Mouse (Mus musculus) bone marrow macrophage, adult 2 months (primary cell): ENCODE measurements around the gene Il21. TPM values are rescaled to one million over a fixed set of nuclear protein-coding genes. Genes with fewer than 3 reads are reported as not detected.
A peak's percentile ranks its signal among the peaks of the same experiment; 100 is the strongest.

Source experiments
- H3K27ac ChIP-seq: 2 replicates; pipeline ENCODE4 v1.5.1; 2012; ENCODE audit warnings: low read depth, low read length; ENCODE audit not compliant: insufficient read depth
- H3K4me1 ChIP-seq: 2 replicates; pipeline ENCODE4 v1.6.1; 2012; ENCODE audit warnings: low read length; ENCODE audit not compliant: control insufficient read depth, insufficient read depth
- H3K4me3 ChIP-seq: 2 replicates; pipeline ENCODE4 v1.5.1; 2012; ENCODE audit warnings: mild to moderate bottlenecking, low read length, moderate library complexity; ENCODE audit not compliant: insufficient read depth
- CTCF ChIP-seq: IDR thresholded peaks from 2 replicates; pipeline ENCODE4 v1.5.1; 2012; ENCODE audit warnings: low read depth, mild to moderate bottlenecking, low read length, moderate library complexity
- POLR2A ChIP-seq: IDR thresholded peaks from 2 replicates; pipeline ENCODE4 v1.6.1; 2012; ENCODE audit warnings: mild to moderate bottlenecking, low read depth, low read length, borderline replicate concordance
- polyA plus RNA-seq: library from polyadenylated mRNA; stranded (reverse); fragments of >200 nt; gene quantifications from 2 replicates; pipeline ENCODE4 v1.2.4, GENCODE M21; 2012; ENCODE audit not compliant: missing spikeins, insufficient read depth, insufficient read length

Gene Il21
- polyA plus RNA-seq, 1 experiment: not detected

- no peak overlapping the region for H3K27ac ChIP-seq
- no peak overlapping the region for H3K4me3 ChIP-seq
- TF ChIP-seq CTCF: no peak
- TF ChIP-seq POLR2A: no peak
- H3K4me1 ChIP-seq: no peaks in the 10 kb centered on the region
Observed at GRCm38 (mm10) chr3:37250967-37251366, 18.5 kb upstream of the Il21 start.

GRCm38 (mm10) chr3:37235025-37235424, 2.6 kb upstream of the Il21 start:
- Histone ChIP-seq H3K4me3 (no peak overlapping the region), H3K27ac (no peak overlapping the region), H3K4me1 (no peaks in the 10 kb centered on the region)
- TF ChIP-seq POLR2A: no peak

- no peak overlapping the region for H3K4me3 ChIP-seq
- 0 out of 2 replicates have a peak, but pooled peaks cover under 1% of the 10 kb centered on the region for H3K4me1 ChIP-seq
- TF ChIP-seq CTCF (no peak), POLR2A (no peak)
- H3K27ac ChIP-seq: no peak overlapping the region
Observed at GRCm38 (mm10) chr3:37231153-37231552, 1.3 kb downstream of the Il21 start.

DNA sequence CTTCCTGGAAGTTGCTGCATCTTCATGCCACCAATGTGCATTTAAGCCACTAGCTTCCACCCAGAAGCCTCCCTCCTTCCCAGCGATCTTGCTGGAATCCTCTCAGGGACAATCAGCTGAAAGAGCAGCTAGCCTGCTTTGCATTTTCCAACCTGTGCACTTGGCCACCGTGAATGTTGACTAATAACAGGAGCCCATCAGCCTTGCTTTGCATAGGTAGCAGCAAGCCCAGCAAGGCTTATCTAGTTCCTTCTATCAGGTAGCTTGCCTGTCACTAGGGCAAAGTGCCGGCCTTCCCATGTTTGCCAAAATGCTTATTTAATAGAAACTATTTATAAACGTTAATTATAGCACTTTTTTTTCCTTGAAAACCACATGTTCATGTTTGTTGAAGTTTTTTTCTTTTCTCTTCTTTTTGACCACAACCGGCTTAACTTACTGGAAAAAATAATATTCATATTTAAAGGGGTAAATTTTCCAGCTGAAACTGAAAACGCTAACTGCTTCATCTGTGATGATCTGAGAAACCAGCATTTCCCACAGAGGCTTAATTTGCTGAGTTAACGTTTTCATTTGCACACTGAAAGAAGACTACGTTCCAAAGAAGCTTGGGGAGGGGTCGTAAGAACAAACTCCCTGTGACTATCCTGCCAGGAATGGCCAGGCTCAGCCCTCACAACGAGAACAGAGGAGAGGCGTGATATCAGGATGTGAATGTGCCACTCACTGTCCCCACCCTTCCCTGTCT, 3.2 kb downstream of the Il21 start:
- H3K4me3 ChIP-seq: no peak overlapping the region
- H3K4me1 ChIP-seq: 0 out of 2 replicates have a peak, but pooled peaks cover 2% of the 10 kb centered on the region
- TF ChIP-seq CTCF (no peak), POLR2A (no peak)
- no peak overlapping the region for H3K27ac ChIP-seq

GRCm38 (mm10) chr3:37225124-37225523, 7.3 kb downstream of the Il21 start:
- TF ChIP-seq POLR2A (no peak), CTCF (no peak)

DNA sequence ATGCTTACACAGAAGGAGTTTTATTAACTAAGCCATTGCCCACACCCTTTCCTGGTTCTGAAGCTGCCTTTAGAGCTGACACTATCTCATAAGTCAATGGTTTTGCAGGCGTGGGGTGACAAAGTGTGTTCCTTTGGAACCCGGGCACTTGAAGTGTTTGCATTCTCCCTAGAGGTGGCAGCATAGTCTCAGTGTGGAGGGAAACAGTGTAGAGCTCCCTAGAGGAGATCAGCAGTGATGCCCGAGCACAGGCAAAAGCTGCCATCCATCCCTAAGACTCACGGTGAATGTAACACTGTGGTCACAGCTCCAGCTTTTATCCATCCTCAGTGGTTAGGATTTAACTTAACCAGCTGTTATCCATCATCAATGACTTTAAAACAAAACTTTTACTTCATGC, 13.4 kb downstream of the Il21 start:
- no peaks in the 10 kb centered on the region for H3K4me1 ChIP-seq
- no peak overlapping the region for H3K27ac ChIP-seq
- H3K4me3 ChIP-seq: no peak overlapping the region
- peak; percentile 25; the same call in 1 of the 2 replicates for TF ChIP-seq CTCF
- TF ChIP-seq POLR2A: no peak

More at GRCm38 (mm10) chr3:37225124-37225523, 7.3 kb downstream of the Il21 start:
- 0 out of 2 replicates have a peak, but pooled peaks cover 2% of the 10 kb centered on the region for H3K4me1 ChIP-seq
- no peak overlapping the region for H3K4me3 ChIP-seq
- H3K27ac ChIP-seq: no peak overlapping the region

GRCm38 (mm10) chr3:37205226-37205800, 27.1 kb downstream of the Il21 start:
- H3K4me1 ChIP-seq: peaks cover 24% of the 10 kb centered on the region
- H3K27ac ChIP-seq: no peak overlapping the region
- no peak for TF ChIP-seq POLR2A
- TF ChIP-seq CTCF: no peak
- no peak overlapping the region for H3K4me3 ChIP-seq

DNA sequence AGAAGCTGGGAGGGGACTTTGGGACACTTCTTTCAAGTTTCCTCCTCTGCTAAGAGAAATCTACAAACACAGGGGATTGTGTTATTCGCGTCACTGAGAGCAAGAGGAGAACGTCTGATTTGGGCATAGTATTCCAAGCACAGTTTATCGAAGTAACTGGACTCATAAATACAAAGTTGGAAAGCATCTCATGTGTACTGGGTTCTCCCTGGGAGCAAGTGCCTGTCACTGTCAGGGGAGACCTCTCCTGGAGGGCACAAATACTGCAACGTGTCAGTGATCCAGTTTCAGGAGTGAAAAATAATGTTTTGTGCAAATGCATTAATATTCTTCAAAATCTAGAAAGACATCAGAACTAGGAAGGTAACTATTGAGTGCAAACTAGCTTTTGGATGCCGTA, 27.9 kb downstream of the Il21 start:
- no peak for TF ChIP-seq CTCF
- no peak for TF ChIP-seq POLR2A
- H3K4me1 ChIP-seq: peaks cover 24% of the 10 kb centered on the region
- peak overlapping the region; percentile 54 for H3K4me3 ChIP-seq
- peak overlapping the region; percentile 61 for H3K27ac ChIP-seq

DNA sequence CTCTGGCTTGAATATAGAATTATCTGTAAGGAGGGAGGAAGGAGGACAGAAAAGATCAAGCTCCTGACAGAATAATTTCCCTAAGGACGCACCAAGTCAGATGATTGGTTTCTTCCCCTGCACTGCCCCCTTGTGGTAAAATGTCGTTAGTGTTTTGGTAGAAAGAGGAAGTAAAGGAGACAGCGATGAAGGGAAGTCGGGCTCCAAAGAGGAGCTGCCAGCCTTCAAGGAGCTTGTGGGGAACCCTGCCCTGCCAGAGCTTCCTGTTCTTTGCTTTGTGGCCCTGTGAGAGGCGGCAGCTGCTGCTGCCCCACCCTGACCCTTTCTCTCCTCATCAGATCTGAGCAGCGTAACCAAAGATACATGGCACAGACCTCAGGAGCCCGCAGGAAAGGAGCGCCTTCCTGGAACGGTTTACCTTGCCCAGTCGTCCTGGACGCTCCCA, 28.4 kb downstream of the Il21 start:
- Histone ChIP-seq H3K4me1 (peaks cover 24% of the 10 kb centered on the region), H3K4me3 (peak overlapping the region; percentile 54), H3K27ac (peak overlapping the region; percentile 61)
- TF ChIP-seq CTCF: no peak
- TF ChIP-seq POLR2A: no peak

DNA sequence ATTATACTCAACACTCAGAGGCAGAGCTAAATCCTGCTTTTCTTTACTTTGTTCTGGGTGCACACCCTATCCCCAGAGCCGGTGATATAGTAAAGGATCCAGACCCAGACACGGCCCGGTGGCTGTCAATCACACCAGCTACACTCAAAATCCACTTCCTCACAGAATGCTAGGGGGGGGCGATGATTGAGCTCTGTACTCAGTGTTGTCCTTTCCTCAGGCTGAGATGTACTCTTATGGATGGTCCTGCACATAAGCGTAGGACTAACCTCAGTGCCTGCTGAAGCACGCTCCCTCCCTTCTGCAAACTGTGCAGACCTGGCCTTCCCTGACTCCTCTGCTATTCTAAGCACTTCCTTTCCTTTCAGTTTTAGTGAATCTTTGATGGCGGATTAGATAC, 29.6 kb downstream of the Il21 start:
- Histone ChIP-seq H3K4me1 (peaks cover 24% of the 10 kb centered on the region), H3K27ac (no peak overlapping the region), H3K4me3 (no peak overlapping the region)
- no peak for TF ChIP-seq POLR2A
- no peak for TF ChIP-seq CTCF
